Mouse (Mus musculus): ENCODE measurements around the gene Pef1. TPM values are rescaled to one million over a fixed set of nuclear protein-coding genes. Genes with fewer than 3 reads are reported as not detected.

Gene Pef1
- total and polyA plus RNA-seq, 2 experiments = 23.1 to 79.8 TPM

- 97% methylated on average over 4 of the region's 4 CpGs for WGBS
- Histone ChIP-seq H3K27me3 (ENCODE audit: control insufficient read depth, insufficient read depth, low read length) (no peaks in the 10 kb centered on the region), H3K4me1 (ENCODE audit: control insufficient read depth, insufficient read depth, low read length) (peaks cover 3% of the 10 kb centered on the region), H3K79me2 (ENCODE audit: control insufficient read depth, insufficient read depth, low read length) (peaks cover 3% of the 10 kb centered on the region; the same call in 1 of the 2 replicates), H3K36me3 (ENCODE audit: control insufficient read depth, insufficient read depth, low read length) (peaks cover 6% of the 10 kb centered on the region; the same call in 1 of the 2 replicates), H3K4me3 (ENCODE audit: insufficient read depth, low read depth, low read length) (no peak overlapping the region), H3K9ac (ENCODE audit: low read depth, low read length) (no peak overlapping the region), H3K27ac (replicated peaks; ENCODE audit: insufficient read depth, low read depth, low read length) (no peak overlapping the region)
- TF ChIP-seq CTCF (IDR thresholded peaks at IDR 0.05; ENCODE audit: low read depth, low read length) (no peak), POLR2A (IDR thresholded peaks at IDR 0.05; ENCODE audit: extremely low read depth, insufficient read depth, low read length) (no peak)
- no peak for DNase-seq (ENCODE audit: extremely low read depth, low read depth, low spot score)
Measured at GRCm38 (mm10) chr4:130124110-130124509, 21.8 kb downstream of the Pef1 start.

- TF ChIP-seq CTCF (IDR thresholded peaks at IDR 0.05; ENCODE audit: low read depth, low read length) = no peak
- no peak for TF ChIP-seq POLR2A (IDR thresholded peaks at IDR 0.05; ENCODE audit: extremely low read depth, insufficient read depth, low read length)
- H3K27me3 ChIP-seq (ENCODE audit: control insufficient read depth, insufficient read depth, low read length) = no peaks in the 10 kb centered on the region
- no peak overlapping the region for H3K9ac ChIP-seq (ENCODE audit: low read depth, low read length)
- H3K79me2 ChIP-seq (ENCODE audit: control insufficient read depth, insufficient read depth, low read length) = peaks cover 3% of the 10 kb centered on the region; the same call in 1 of the 2 replicates
- peaks cover 6% of the 10 kb centered on the region; the same call in 1 of the 2 replicates for H3K36me3 ChIP-seq (ENCODE audit: control insufficient read depth, insufficient read depth, low read length)
- 96% methylated on average over 6 of the region's 6 CpGs for WGBS
- H3K4me3 ChIP-seq (ENCODE audit: insufficient read depth, low read depth, low read length) = no peak overlapping the region
- DNase-seq (ENCODE audit: extremely low read depth, low read depth, low spot score) = no peak
- H3K27ac ChIP-seq (replicated peaks; ENCODE audit: insufficient read depth, low read depth, low read length) = no peak overlapping the region
- H3K4me1 ChIP-seq (ENCODE audit: control insufficient read depth, insufficient read depth, low read length) = peaks cover 3% of the 10 kb centered on the region
Measured at GRCm38 (mm10) chr4:130125164-130125563, 22.8 kb downstream of the Pef1 start.

GRCm38 (mm10) chr4:130125935-130126334, 23.6 kb downstream of the Pef1 start:
- peaks cover 6% of the 10 kb centered on the region; the same call in 1 of the 2 replicates for H3K36me3 ChIP-seq (ENCODE audit: control insufficient read depth, insufficient read depth, low read length)
- no peaks in the 10 kb centered on the region for H3K27me3 ChIP-seq (ENCODE audit: control insufficient read depth, insufficient read depth, low read length)
- H3K9ac ChIP-seq (ENCODE audit: low read depth, low read length) = no peak overlapping the region
- WGBS = 87% methylated on average over 5 of the region's 5 CpGs
- no peaks in the 10 kb centered on the region for H3K4me1 ChIP-seq (ENCODE audit: control insufficient read depth, insufficient read depth, low read length)
- H3K27ac ChIP-seq (replicated peaks; ENCODE audit: insufficient read depth, low read depth, low read length) = no peak overlapping the region
- H3K79me2 ChIP-seq (ENCODE audit: control insufficient read depth, insufficient read depth, low read length) = no peaks in the 10 kb centered on the region
- H3K4me3 ChIP-seq (ENCODE audit: insufficient read depth, low read depth, low read length) = no peak overlapping the region
- DNase-seq (ENCODE audit: extremely low read depth, low read depth, low spot score) = no peak
- no peak for TF ChIP-seq POLR2A (IDR thresholded peaks at IDR 0.05; ENCODE audit: extremely low read depth, insufficient read depth, low read length)

GRCm38 (mm10) chr4:130128907-130129306, 26.5 kb downstream of the Pef1 start:
- 83% methylated on average over 5 of the region's 5 CpGs for WGBS
- TF ChIP-seq CTCF (IDR thresholded peaks at IDR 0.05; ENCODE audit: low read depth, low read length) (no peak), POLR2A (IDR thresholded peaks at IDR 0.05; ENCODE audit: extremely low read depth, insufficient read depth, low read length) (no peak)
- no peak overlapping the region for H3K9ac ChIP-seq (ENCODE audit: low read depth, low read length)

GRCm38 (mm10) chr4:130130082-130130481, 27.7 kb downstream of the Pef1 start:
- Histone ChIP-seq H3K36me3 (ENCODE audit: control insufficient read depth, insufficient read depth, low read length) (peaks cover 2% of the 10 kb centered on the region; the same call in 1 of the 2 replicates), H3K9ac (ENCODE audit: low read depth, low read length) (no peak overlapping the region), H3K4me1 (ENCODE audit: control insufficient read depth, insufficient read depth, low read length) (no peaks in the 10 kb centered on the region), H3K79me2 (ENCODE audit: control insufficient read depth, insufficient read depth, low read length) (no peaks in the 10 kb centered on the region), H3K4me3 (ENCODE audit: insufficient read depth, low read depth, low read length) (no peak overlapping the region), H3K27ac (replicated peaks; ENCODE audit: insufficient read depth, low read depth, low read length) (no peak overlapping the region), H3K27me3 (ENCODE audit: control insufficient read depth, insufficient read depth, low read length) (no peaks in the 10 kb centered on the region)
- WGBS = 80% methylated on average over 10 of the region's 10 CpGs
- DNase-seq (ENCODE audit: extremely low read depth, low read depth, low spot score) = no peak
- no peak for TF ChIP-seq CTCF (IDR thresholded peaks at IDR 0.05; ENCODE audit: low read depth, low read length)
- no peak for TF ChIP-seq POLR2A (IDR thresholded peaks at IDR 0.05; ENCODE audit: extremely low read depth, insufficient read depth, low read length)

More at GRCm38 (mm10) chr4:130128907-130129306, 26.5 kb downstream of the Pef1 start:
- Histone ChIP-seq H3K27me3 (ENCODE audit: control insufficient read depth, insufficient read depth, low read length) (no peaks in the 10 kb centered on the region), H3K4me3 (ENCODE audit: insufficient read depth, low read depth, low read length) (no peak overlapping the region), H3K27ac (replicated peaks; ENCODE audit: insufficient read depth, low read depth, low read length) (no peak overlapping the region), H3K79me2 (ENCODE audit: control insufficient read depth, insufficient read depth, low read length) (no peaks in the 10 kb centered on the region), H3K36me3 (ENCODE audit: control insufficient read depth, insufficient read depth, low read length) (peaks cover 2% of the 10 kb centered on the region; the same call in 1 of the 2 replicates), H3K4me1 (ENCODE audit: control insufficient read depth, insufficient read depth, low read length) (no peaks in the 10 kb centered on the region)
- DNase-seq (ENCODE audit: extremely low read depth, low read depth, low spot score) = no peak

- no peak overlapping the region for H3K4me3 ChIP-seq (ENCODE audit: insufficient read depth, low read depth, low read length)
- TF ChIP-seq CTCF (IDR thresholded peaks at IDR 0.05; ENCODE audit: low read depth, low read length) = no peak
- DNase-seq (ENCODE audit: extremely low read depth, low read depth, low spot score) = no peak
- peaks cover 2% of the 10 kb centered on the region; the same call in 1 of the 2 replicates for H3K36me3 ChIP-seq (ENCODE audit: control insufficient read depth, insufficient read depth, low read length)
- H3K27ac ChIP-seq (replicated peaks; ENCODE audit: insufficient read depth, low read depth, low read length) = no peak overlapping the region
- no peaks in the 10 kb centered on the region for H3K79me2 ChIP-seq (ENCODE audit: control insufficient read depth, insufficient read depth, low read length)
- H3K27me3 ChIP-seq (ENCODE audit: control insufficient read depth, insufficient read depth, low read length) = no peaks in the 10 kb centered on the region
- WGBS = 72% methylated on average over 13 of the region's 13 CpGs
- no peaks in the 10 kb centered on the region for H3K4me1 ChIP-seq (ENCODE audit: control insufficient read depth, insufficient read depth, low read length)
- H3K9ac ChIP-seq (ENCODE audit: low read depth, low read length) = no peak overlapping the region
Measured at GRCm38 (mm10) chr4:130130641-130131350, 28.4 kb downstream of the Pef1 start.

All from liver, adult 2 months (tissue).